Mouse (Mus musculus) ES-CJ7 (cell line): ENCODE results near the gene Hoxa6.

ENCODE experiments used
- DNase-seq: peaks from one replicate; pipeline ENCODE4 v3.0.0; 2011; ENCODE audit warnings: low read depth, low spot score

Hoxa6 gene

GRCm38 (mm10) chr6:52180213-52180710, 28.3 kb downstream of the Hoxa6 start:
- no peak for DNase-seq

DNA sequence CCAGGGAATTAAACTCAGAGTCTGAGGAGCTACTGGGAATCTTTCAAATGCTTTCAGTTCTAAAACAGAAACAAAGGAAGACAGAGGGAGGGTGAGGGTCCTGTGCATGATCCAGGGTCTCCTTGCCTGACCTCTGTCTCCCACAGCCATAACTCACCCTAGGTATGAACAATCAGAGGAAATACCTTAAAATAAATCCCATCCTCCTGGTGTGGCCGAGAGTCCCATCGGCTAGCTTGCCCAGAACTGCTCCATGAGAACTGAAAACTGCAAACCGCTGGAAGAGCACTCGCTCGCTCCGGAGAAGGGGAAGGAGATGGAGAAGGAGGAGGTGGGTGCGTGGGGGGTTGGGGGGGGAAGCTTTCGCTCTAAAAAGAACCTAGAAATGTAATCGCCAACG, 28.8 kb downstream of the Hoxa6 start:
- no peak for DNase-seq

DNA sequence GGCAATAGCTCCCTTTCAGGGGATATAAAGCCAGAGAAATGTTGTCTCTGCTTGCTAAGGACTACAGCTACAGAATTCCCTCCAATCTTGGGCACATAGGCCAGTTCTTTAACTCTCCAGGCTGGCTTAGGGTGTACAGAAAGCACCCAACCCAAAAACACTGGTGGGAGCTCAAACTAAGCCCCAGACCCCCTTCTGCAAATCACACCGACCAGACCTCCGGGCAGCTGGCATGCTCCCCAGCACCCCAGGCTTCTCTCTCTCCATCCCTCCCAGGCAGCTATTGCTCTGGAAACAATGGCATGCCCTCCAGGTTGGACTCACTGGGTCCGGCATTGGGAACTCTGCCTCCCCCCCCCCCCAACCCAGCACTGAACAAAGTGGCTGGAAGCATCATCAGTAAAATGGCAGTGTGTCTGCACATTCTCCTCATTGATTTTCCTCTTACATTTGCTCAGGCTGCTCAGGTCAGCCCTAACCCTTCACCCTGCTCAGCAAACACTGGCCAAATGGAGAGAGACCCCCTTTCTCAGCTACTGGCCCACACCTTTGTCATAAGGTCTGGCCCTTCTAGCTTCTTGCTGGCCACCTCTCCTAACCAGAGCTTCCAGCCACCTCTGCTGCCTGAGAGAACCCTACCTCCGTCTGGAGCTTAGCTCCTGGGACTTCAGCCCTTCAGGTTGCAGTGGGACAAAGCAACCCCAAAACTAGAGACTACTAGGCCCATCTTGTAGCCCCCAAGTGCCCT, 29.4 kb downstream of the Hoxa6 start:
- DNase-seq: no peak

DNA sequence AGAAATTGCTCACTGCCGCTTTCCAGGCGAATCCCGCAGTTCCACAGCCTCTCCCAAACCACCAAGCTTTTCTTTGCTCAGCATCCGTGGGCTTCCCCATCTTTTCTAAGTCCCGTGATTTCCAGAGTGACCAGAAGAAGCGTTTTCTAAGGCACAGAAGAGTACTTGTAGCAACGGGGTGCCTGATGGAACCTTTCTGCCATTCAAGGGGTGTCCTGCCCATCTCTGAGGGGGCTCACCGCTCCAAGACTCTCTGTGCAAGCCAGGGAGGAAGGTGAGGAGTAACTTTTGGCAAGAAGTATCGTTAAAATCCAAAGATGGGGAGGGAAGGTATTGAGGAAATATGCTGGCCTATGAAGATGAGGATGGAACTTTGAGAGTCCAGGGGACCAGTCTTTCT, 30.7 kb downstream of the Hoxa6 start:
- DNase-seq: no peak

DNA sequence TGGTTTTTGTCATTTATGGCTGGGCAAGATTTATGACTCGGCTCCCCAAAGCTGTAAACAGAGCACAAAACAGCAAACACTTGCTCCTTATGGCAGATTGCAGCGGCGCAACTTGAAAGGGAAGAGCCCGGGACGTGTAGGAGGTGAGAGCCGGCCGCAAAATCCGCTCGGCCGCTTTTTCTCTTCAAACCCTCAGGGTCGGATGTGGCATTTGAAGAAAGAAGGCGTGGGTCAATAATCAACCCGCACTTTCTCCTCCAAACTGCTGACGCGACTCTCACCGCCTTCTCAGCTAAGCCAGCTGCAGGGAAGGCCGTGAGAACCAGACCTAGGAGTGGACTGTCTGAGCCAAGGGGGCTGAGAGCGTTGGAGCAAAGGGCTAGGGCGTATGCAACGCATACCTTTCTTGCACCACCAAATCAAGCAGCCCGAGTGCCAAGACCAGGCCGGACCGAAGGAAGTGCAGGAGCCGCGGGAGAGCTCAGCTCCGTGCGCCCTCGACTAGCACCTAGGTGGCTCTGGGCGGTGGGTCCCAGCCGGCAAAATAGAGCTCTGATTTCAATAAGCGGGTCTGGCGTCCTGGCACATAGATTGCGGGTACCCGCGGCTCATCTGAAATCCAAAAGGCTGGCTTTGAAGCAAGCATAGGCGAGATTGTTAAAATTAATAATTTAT, 31.3 kb downstream of the Hoxa6 start, which contains the start of gene 5730596B20Rik:
5730596B20Rik (plus strand) TSS at position 438 of the 675 bp plus-strand sequence.
- DNase-seq: peak; percentile 79

GRCm38 (mm10) chr6:52176391-52176790, 32.1 kb downstream of the Hoxa6 start:
- no peak for DNase-seq

DNA sequence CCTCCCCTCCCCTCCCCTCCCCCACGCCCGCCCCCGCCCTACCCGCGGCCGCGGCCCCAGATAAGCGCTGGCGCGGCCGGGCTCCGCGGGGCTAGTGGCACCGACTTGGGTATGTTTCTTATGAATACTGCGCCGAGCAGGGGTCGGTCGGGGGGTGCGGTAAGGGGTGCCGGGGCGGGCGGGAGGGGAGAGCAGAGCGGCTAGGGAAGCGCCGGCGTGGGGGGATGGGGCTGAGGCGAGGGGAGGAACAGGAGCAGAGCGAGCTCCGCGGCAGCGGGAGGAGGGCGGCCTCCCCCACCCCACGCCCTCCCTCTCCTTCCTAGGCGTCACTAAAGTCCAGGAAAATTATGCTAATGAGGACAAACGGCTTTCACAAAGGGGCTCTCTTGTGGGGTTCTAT, 32.7 kb downstream of the Hoxa6 start:
- DNase-seq: peak; percentile 70

GRCm38 (mm10) chr6:52174968-52175751, 33.4 kb downstream of the Hoxa6 start:
- peak; percentile 89 for DNase-seq

GRCm38 (mm10) chr6:52173648-52174047, 34.9 kb downstream of the Hoxa6 start:
- DNase-seq: no peak

DNA sequence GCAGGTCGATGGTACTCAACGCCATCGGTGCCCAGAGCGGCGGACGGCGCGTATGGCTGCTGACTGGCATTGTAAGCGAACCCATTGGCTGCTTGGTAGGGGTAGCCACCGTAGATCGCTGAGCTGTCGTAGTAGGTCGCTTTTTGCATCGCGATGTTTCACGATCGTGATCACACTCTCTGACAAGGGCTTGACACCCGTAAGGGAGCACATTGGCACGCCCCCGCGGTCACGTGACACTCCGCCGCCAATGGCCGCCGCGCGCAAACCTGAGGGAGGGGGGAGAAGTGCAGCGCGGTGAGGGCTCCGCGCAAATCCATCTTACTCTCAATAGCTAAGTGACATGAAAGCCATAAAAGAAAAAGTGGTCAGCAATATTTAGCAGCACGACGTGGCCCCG, 36.0 kb downstream of the Hoxa6 start:
- peak; percentile 99 for DNase-seq

GRCm38 (mm10) chr6:52171938-52172337, 36.6 kb downstream of the Hoxa6 start:
- DNase-seq: no peak

- DNase-seq: no peak
Measured at GRCm38 (mm10) chr6:52171331-52171730, 37.2 kb downstream of the Hoxa6 start.

- no peak for DNase-seq
Measured at GRCm38 (mm10) chr6:52170898-52171223, 37.7 kb downstream of the Hoxa6 start.

GRCm38 (mm10) chr6:52170166-52170897, 38.2 kb downstream of the Hoxa6 start:
- no peak for DNase-seq

DNA sequence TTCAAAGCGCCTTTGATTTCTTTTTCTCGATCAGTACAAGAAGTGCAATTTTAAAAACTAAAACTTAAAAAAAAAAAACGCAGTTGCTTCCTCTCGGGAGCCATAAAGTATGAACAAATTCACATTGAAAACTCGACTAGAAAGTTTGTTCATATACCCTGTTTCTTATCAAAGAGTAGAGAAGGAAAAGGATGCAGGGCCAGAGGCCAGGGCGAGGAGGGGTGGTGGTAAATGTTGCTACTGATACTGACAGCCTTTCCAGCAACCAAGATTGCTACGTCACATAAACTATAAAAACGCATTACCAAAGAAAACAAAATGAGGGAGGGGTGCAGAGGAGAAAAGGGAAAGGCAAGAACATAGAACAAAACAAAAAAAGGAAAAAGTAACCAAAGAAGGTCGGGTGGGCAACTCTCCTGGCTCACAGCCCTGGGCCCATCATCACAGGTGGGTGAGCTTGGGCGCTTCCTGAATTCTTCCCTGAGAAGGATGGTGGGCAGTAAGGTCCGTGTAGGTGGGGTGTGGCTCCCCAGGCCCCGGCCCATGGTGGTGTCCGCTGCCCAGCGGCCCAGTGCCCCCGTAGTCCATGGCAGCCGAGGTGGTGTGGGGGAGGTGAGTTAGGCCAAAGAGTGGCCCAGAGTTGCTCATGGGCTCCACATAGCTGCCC, 38.9 kb downstream of the Hoxa6 start:
- DNase-seq: no peak

- peak; percentile 51 for DNase-seq
Measured at GRCm38 (mm10) chr6:52168191-52169055, 40.1 kb downstream of the Hoxa6 start.

DNA sequence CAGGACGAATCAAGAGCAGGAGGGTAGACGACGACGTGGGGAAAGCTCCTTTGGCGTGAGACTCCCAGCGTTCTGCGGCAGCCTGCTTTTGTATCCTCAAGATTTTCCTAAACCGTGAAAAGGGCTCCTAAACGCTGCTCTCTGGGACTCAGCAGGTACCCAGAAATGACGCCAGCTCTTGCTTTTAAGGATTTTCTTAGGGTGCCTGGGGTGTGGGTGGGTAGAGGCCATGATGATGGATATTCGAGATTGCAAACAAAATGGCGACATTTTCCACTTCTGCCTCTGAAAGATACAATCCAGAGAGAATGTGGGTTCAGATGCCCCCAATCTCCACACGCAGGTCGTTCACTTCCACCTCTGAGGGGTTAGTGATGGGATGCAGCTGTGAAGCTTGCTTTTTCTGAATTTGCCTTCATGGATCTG, 40.8 kb downstream of the Hoxa6 start:
- DNase-seq: no peak

DNA sequence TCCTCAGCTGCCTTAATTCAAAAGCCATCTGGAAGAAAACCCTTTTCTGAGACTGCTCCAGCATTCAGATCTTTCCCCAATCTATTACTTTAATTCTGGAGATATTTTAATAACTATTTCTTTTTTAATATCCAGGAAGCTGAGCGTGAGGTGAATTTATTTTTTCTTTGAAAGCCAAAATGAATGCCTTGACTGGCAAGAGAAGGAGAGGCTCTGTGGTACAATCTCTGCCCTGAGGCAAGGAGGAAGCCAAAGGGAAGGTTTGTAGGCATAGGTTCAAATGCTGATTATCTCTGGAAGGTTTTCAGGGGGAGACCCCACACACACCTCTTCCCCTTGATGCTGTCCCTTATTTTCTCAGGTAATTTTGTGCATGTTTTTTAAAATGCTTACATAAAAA, 41.3 kb downstream of the Hoxa6 start:
- no peak for DNase-seq

DNA sequence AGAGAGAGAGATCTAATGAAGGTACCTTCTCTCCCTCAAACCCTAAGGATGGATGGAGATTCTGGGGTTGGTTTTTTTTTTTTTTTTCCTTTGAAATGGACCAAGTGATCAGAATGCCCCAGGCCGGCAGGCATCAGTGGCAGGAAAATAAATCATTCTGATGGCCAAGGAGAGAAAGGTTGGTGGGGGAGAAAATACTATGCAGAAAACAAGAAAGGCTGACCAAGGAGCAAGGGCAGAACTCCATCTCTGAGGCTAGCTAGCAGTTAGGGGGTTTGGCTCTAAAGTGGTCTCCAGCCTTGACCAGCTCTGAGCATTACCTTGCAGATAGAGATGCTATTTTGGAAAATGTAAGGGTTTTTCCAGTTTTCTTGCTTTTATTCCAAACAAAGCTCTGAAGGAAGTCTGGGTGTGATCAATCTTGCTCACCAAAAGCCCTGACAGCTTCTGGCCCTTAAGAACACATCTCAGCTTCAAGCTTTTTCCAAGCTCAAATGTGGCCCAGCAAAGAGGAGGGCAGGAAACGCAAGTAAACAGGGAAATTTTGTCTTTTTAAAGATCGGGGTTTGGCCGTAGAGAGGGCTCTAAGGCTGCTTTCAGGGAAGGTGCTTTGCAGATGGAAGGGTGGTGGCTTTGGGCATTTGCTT, 42.0 kb downstream of the Hoxa6 start:
- no peak for DNase-seq
